Mouse (Mus musculus): ENCODE measurements at regions not wholly inside any gene's neighbourhood (a gene's known extent, or its start where the extent isn't known, plus 50 kb on each side); places are given as distances from the start of the nearest gene placed in this dataset.

DNA sequence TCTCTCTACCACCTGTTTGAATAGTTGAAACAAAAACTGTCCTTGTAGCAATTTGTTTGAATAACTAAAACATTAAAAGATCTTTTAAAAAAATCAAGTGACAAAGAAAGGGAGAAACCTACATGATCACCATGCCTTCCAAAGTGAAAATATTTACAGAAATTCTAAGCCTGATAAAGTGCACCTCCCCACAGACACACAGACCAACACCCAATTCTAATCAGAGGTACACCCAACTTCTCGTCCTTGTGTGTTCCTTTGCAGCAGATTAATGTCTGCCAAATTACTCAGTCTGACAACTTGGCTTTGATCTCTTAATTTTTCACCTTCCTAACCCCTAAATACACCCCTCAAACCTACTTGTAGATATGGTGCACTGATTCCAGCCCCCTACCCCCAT lies 719.1 kb downstream of the Epm2a start:
- Histone ChIP-seq H3K27ac (ENCODE audit: insufficient read depth, low read depth, low read length) (no peak overlapping the region), H3K36me3 (ENCODE audit: control insufficient read depth, insufficient read depth, low read length) (no peaks in the 10 kb centered on the region), H3K27me3 (replicated peaks; ENCODE audit: control insufficient read depth, insufficient read depth, low read length) (no peaks in the 10 kb centered on the region), H3K4me3 (ENCODE audit: insufficient read depth, low read depth, low read length) (no peak overlapping the region), H3K4me1 (ENCODE audit: control insufficient read depth, insufficient read depth, low read length) (no peaks in the 10 kb centered on the region)
- DNase-seq: no peak
- TF ChIP-seq POLR2A (IDR thresholded peaks at IDR 0.05; ENCODE audit: low read depth, low read length): no peak
- TF ChIP-seq CTCF (conservative IDR thresholded peaks at IDR 0.05; ENCODE audit: insufficient read depth, insufficient read length, low read depth, low read length): no peak
- WGBS: 65% methylated on average over 1 of the region's 1 CpGs

DNA sequence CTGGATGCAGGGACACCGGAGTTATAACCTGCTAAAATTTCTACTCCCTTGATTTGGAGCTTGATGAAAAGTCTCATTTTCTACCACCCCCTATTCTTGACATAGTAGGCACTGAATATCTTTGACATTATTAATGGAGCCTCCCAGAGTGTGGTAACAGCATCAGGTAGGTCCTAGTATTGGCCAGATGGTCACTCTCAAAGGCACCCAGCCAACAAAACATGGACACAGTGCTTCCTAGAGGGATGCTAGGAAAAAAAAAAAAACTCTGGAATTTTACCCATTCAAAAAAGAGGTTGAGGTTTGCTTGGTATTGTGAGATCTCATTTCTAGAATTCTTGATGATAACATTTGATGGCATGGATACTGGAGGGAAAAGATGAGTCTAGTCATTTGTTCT lies 740.8 kb downstream of the Epm2a start:
- WGBS: 86% methylated on average over 1 of the region's 1 CpGs

DNA sequence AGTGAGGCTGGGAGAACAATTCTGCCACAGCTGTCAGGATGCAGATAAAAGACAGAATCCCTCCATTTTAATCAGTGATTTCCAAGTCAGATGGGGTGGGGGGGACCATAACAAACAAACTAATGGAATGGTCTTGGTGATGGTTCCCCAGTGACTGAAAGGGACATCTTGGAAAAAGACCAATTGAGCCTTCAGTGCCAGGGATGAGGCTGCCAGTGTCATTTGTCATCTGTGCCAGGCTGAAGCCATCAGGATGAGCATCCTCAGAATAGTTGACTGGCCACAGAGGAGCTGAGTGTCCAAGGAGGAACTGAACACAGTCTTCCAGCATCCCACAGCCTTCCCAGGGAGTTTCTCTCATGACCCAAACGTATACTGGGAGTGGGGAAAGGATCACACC lies 749.3 kb downstream of the Epm2a start:
- Histone ChIP-seq H3K4me3 (ENCODE audit: insufficient read depth, low read depth, low read length) (no peak overlapping the region), H3K27ac (ENCODE audit: insufficient read depth, low read depth, low read length) (no peak overlapping the region), H3K4me1 (ENCODE audit: control insufficient read depth, insufficient read depth, low read length) (no peaks in the 10 kb centered on the region), H3K27me3 (replicated peaks; ENCODE audit: control insufficient read depth, insufficient read depth, low read length) (no peaks in the 10 kb centered on the region), H3K36me3 (ENCODE audit: control insufficient read depth, insufficient read depth, low read length) (no peaks in the 10 kb centered on the region)
- no peak for DNase-seq
- WGBS: 42% methylated on average over 1 of the region's 1 CpGs
- TF ChIP-seq CTCF (conservative IDR thresholded peaks at IDR 0.05; ENCODE audit: insufficient read depth, insufficient read length, low read depth, low read length) (no peak), POLR2A (IDR thresholded peaks at IDR 0.05; ENCODE audit: low read depth, low read length) (no peak)

More for the DNA sequence above, 740.8 kb downstream of the Epm2a start:
- no peak for DNase-seq
- H3K36me3 ChIP-seq (ENCODE audit: control insufficient read depth, insufficient read depth, low read length): no peaks in the 10 kb centered on the region
- no peak overlapping the region for H3K27ac ChIP-seq (ENCODE audit: insufficient read depth, low read depth, low read length)
- TF ChIP-seq POLR2A (IDR thresholded peaks at IDR 0.05; ENCODE audit: low read depth, low read length): no peak
- no peak for TF ChIP-seq CTCF (conservative IDR thresholded peaks at IDR 0.05; ENCODE audit: insufficient read depth, insufficient read length, low read depth, low read length)
- H3K4me1 ChIP-seq (ENCODE audit: control insufficient read depth, insufficient read depth, low read length): no peaks in the 10 kb centered on the region
- H3K4me3 ChIP-seq (ENCODE audit: insufficient read depth, low read depth, low read length): no peak overlapping the region
- no peaks in the 10 kb centered on the region for H3K27me3 ChIP-seq (replicated peaks; ENCODE audit: control insufficient read depth, insufficient read depth, low read length)

DNA sequence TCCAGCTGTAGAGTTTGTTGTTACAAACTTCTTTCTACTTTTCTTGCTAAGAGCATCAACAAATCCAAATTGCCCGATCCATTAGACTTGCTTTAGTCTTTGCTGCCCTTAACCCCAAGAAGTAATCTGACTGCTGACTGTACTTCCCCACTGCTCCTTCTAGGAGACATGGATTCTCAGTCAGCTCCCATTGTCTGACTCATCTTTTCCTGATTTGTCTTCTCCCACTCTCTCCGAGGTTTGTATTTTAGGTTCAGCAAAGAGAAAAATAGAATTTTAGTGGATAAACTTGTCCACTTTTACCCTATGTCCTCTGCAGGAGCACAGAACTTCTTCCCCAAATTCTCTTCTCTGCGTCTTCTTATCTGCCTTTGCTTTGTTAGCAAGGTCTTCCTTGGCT lies 753.5 kb downstream of the Epm2a start:
- H3K27me3 ChIP-seq (replicated peaks; ENCODE audit: control insufficient read depth, insufficient read depth, low read length): no peaks in the 10 kb centered on the region
- WGBS: 87% methylated on average over 3 of the region's 3 CpGs
- DNase-seq: no peak
- no peak overlapping the region for H3K27ac ChIP-seq (ENCODE audit: insufficient read depth, low read depth, low read length)
- H3K36me3 ChIP-seq (ENCODE audit: control insufficient read depth, insufficient read depth, low read length): no peaks in the 10 kb centered on the region
- TF ChIP-seq POLR2A (IDR thresholded peaks at IDR 0.05; ENCODE audit: low read depth, low read length): no peak
- no peak for TF ChIP-seq CTCF (conservative IDR thresholded peaks at IDR 0.05; ENCODE audit: insufficient read depth, insufficient read length, low read depth, low read length)
- no peaks in the 10 kb centered on the region for H3K4me1 ChIP-seq (ENCODE audit: control insufficient read depth, insufficient read depth, low read length)
- H3K4me3 ChIP-seq (ENCODE audit: insufficient read depth, low read depth, low read length): no peak overlapping the region

DNA sequence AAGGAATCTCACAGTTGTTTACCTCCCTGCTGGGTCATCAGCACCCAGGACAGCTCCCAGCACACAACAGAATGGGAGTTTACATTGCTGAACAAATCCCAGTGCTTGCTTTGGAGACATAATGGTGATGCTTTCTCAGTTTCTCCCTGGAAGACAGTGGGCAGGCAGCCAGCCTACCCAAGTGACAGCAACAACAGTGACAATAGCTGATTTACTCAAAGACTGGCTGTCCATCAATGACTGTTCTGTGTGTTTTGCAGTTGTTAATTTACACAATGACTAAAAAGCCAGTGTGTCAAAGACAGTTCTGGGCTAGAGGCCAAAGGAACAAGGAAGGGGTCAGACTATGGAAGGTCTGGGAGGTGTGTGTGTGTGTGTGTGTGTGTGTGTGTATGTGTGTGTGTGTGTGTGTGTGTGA lies 762.2 kb downstream of the Utrn start:
- TF ChIP-seq POLR2A (IDR thresholded peaks at IDR 0.05; ENCODE audit: low read depth, low read length): no peak
- no peaks in the 10 kb centered on the region for H3K4me1 ChIP-seq (ENCODE audit: control insufficient read depth, insufficient read depth, low read length)
- no peak overlapping the region for H3K27ac ChIP-seq (ENCODE audit: insufficient read depth, low read depth, low read length)
- no peaks in the 10 kb centered on the region for H3K36me3 ChIP-seq (ENCODE audit: control insufficient read depth, insufficient read depth, low read length)
- no peak for DNase-seq
- H3K4me3 ChIP-seq (ENCODE audit: insufficient read depth, low read depth, low read length): no peak overlapping the region
- H3K27me3 ChIP-seq (replicated peaks; ENCODE audit: control insufficient read depth, insufficient read depth, low read length): no peaks in the 10 kb centered on the region

DNA sequence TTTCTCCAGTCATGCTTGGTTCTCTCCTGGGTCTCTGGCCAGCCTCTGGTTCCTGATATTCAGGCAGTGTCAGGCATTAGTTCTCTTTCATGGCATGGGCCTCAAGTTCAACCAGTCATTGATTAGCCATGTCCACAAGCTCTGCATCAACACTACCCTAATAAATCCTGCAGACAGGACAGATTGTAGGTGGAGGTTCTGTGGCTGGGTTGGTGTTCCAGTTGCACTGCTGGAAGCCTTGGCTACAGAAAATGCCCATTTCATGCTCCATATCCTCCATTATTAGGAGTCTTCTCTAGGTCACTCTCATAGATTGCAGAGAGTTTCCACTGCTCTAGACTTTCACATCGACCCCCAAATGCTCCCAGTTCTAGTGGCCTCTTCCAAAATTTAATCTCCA lies 757.4 kb downstream of the Utrn start:
- no peaks in the 10 kb centered on the region for H3K4me1 ChIP-seq (ENCODE audit: control insufficient read depth, insufficient read depth, low read length)
- no peaks in the 10 kb centered on the region for H3K36me3 ChIP-seq (ENCODE audit: control insufficient read depth, insufficient read depth, low read length)
- WGBS: 74% methylated on average over 1 of the region's 1 CpGs
- DNase-seq: no peak
- H3K27me3 ChIP-seq (replicated peaks; ENCODE audit: control insufficient read depth, insufficient read depth, low read length): no peaks in the 10 kb centered on the region
- H3K27ac ChIP-seq (ENCODE audit: insufficient read depth, low read depth, low read length): no peak overlapping the region
- H3K4me3 ChIP-seq (ENCODE audit: insufficient read depth, low read depth, low read length): no peak overlapping the region
- TF ChIP-seq CTCF (conservative IDR thresholded peaks at IDR 0.05; ENCODE audit: insufficient read depth, insufficient read length, low read depth, low read length): no peak
- no peak for TF ChIP-seq POLR2A (IDR thresholded peaks at IDR 0.05; ENCODE audit: low read depth, low read length)

DNA sequence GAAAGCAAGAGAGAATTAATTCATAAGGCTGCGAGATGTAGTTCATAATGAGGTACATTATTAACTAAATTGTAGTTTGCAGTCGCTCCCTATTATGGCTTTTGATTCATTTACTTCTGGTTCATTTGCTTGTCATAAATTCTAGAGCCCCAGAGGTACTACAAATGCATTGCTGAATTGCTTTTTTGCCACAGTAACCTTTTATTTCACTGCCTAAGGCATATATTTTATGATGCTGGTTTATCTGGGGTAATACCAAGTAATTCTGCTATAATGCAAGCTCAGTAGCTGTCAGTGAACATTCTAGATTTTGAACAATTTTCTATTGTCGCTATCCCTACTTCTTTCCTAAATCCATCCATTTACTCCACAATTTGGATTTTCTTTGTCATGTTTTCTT lies 753.4 kb downstream of the Utrn start:
- no peak for DNase-seq
- Histone ChIP-seq H3K4me3 (ENCODE audit: insufficient read depth, low read depth, low read length) (no peak overlapping the region), H3K27me3 (replicated peaks; ENCODE audit: control insufficient read depth, insufficient read depth, low read length) (no peaks in the 10 kb centered on the region), H3K27ac (ENCODE audit: insufficient read depth, low read depth, low read length) (no peak overlapping the region), H3K36me3 (ENCODE audit: control insufficient read depth, insufficient read depth, low read length) (no peaks in the 10 kb centered on the region), H3K4me1 (ENCODE audit: control insufficient read depth, insufficient read depth, low read length) (no peaks in the 10 kb centered on the region)
- WGBS: 72% methylated on average over 3 of the region's 3 CpGs
- no peak for TF ChIP-seq POLR2A (IDR thresholded peaks at IDR 0.05; ENCODE audit: low read depth, low read length)
- TF ChIP-seq CTCF (conservative IDR thresholded peaks at IDR 0.05; ENCODE audit: insufficient read depth, insufficient read length, low read depth, low read length): no peak

Measured in kidney, adult 2 months (tissue).